Mouse (Mus musculus): ENCODE measurements around the gene Amotl2. TPM values are rescaled to one million over a fixed set of nuclear protein-coding genes. Genes with fewer than 3 reads are reported as not detected.

Amotl2 gene
- polyA plus RNA-seq, 1 experiment from 2014 or later: 33.5 TPM

- no peaks in the 10 kb centered on the region for H3K36me3 ChIP-seq (ENCODE audit: control insufficient read depth, insufficient read depth, low read length)
- H3K27ac ChIP-seq (replicated peaks in 1 of 2; ENCODE audit: control insufficient read depth in 1 of 2, insufficient read depth in 1 of 2, low read depth in 2 of 2, low read length in 2 of 2): peak overlapping the region; percentile 27 to 33; a peak in 2 of 4 replicates
- no peaks in the 10 kb centered on the region for H3K9me3 ChIP-seq (ENCODE audit: control insufficient read depth, low read length)
- peaks cover 23 to 35% of the 10 kb centered on the region in 2 experiments for H3K4me1 ChIP-seq (ENCODE audit: control insufficient read depth in 2 of 2, insufficient read depth in 2 of 2, low read length in 2 of 2)
- H3K4me3 ChIP-seq (ENCODE audit: control insufficient read depth in 1 of 2, insufficient read depth in 1 of 2, low read depth in 1 of 2, low read length in 2 of 2): no peak overlapping the region
- ATAC-seq (ENCODE audit: insufficient number of reproducible peaks, insufficient read depth, low FRiP score, low read depth): no peak
- H3K9ac ChIP-seq (ENCODE audit: low read length): no peak overlapping the region
- no peak overlapping the region for H3K4me2 ChIP-seq (ENCODE audit: low read length)
- no peaks in the 10 kb centered on the region for H3K27me3 ChIP-seq (ENCODE audit: control insufficient read depth, insufficient read depth, low read length)
- WGBS: 69% methylated on average over 3 of the region's 3 CpGs
These were observed 50.3 kb downstream of the Amotl2 start for GRCm38 (mm10) chr9:102766741-102767140.

- Histone ChIP-seq H3K4me3 (ENCODE audit: control insufficient read depth in 1 of 2, insufficient read depth in 1 of 2, low read depth in 1 of 2, low read length in 2 of 2) (no peak overlapping the region), H3K27ac (replicated peaks in 1 of 2; ENCODE audit: control insufficient read depth in 1 of 2, insufficient read depth in 1 of 2, low read depth in 2 of 2, low read length in 2 of 2) (no peak overlapping the region), H3K4me1 (ENCODE audit: control insufficient read depth in 2 of 2, insufficient read depth in 2 of 2, low read length in 2 of 2) (peaks cover 14 to 23% of the 10 kb centered on the region in 2 experiments), H3K9ac (ENCODE audit: low read length) (no peak overlapping the region), H3K36me3 (ENCODE audit: control insufficient read depth, insufficient read depth, low read length) (no peaks in the 10 kb centered on the region), H3K27me3 (ENCODE audit: control insufficient read depth, insufficient read depth, low read length) (no peaks in the 10 kb centered on the region), H3K9me3 (ENCODE audit: control insufficient read depth, low read length) (no peaks in the 10 kb centered on the region), H3K4me2 (ENCODE audit: low read length) (no peak overlapping the region)
- ATAC-seq (ENCODE audit: insufficient number of reproducible peaks, insufficient read depth, low FRiP score, low read depth): no peak
- WGBS: 76% methylated on average over 3 of the region's 3 CpGs
These were observed 52.8 kb downstream of the Amotl2 start for GRCm38 (mm10) chr9:102769257-102769656.

GRCm38 (mm10) chr9:102770190-102770589 is 53.7 kb downstream of the Amotl2 start:
- Histone ChIP-seq H3K27ac (replicated peaks in 1 of 2; ENCODE audit: control insufficient read depth in 1 of 2, insufficient read depth in 1 of 2, low read depth in 2 of 2, low read length in 2 of 2) (no peak overlapping the region), H3K4me2 (ENCODE audit: low read length) (no peak overlapping the region), H3K4me1 (ENCODE audit: control insufficient read depth in 2 of 2, insufficient read depth in 2 of 2, low read length in 2 of 2) (peaks cover 14 to 23% of the 10 kb centered on the region in 2 experiments), H3K4me3 (ENCODE audit: control insufficient read depth in 1 of 2, insufficient read depth in 1 of 2, low read depth in 1 of 2, low read length in 2 of 2) (no peak overlapping the region), H3K27me3 (ENCODE audit: control insufficient read depth, insufficient read depth, low read length) (no peaks in the 10 kb centered on the region), H3K36me3 (ENCODE audit: control insufficient read depth, insufficient read depth, low read length) (no peaks in the 10 kb centered on the region), H3K9me3 (ENCODE audit: control insufficient read depth, low read length) (no peaks in the 10 kb centered on the region), H3K9ac (ENCODE audit: low read length) (no peak overlapping the region)
- ATAC-seq (ENCODE audit: insufficient number of reproducible peaks, insufficient read depth, low FRiP score, low read depth): no peak
- WGBS: 80% methylated on average over 16 of the region's 16 CpGs

- 32% methylated on average over 21 of the region's 21 CpGs for WGBS
- H3K4me3 ChIP-seq (ENCODE audit: control insufficient read depth in 1 of 2, insufficient read depth in 1 of 2, low read depth in 1 of 2, low read length in 2 of 2): no peak overlapping the region
- H3K36me3 ChIP-seq (ENCODE audit: control insufficient read depth, insufficient read depth, low read length): no peaks in the 10 kb centered on the region
- H3K4me1 ChIP-seq (ENCODE audit: control insufficient read depth in 2 of 2, insufficient read depth in 2 of 2, low read length in 2 of 2): peaks cover 17 to 27% of the 10 kb centered on the region in 2 experiments
- no peaks in the 10 kb centered on the region for H3K27me3 ChIP-seq (ENCODE audit: control insufficient read depth, insufficient read depth, low read length)
- ATAC-seq (ENCODE audit: insufficient number of reproducible peaks, insufficient read depth, low FRiP score, low read depth): no peak
- H3K9ac ChIP-seq (ENCODE audit: low read length): peak overlapping the region; percentile 25; the same call in 1 of the 2 replicates
- H3K27ac ChIP-seq (replicated peaks in 1 of 2; ENCODE audit: control insufficient read depth in 1 of 2, insufficient read depth in 1 of 2, low read depth in 2 of 2, low read length in 2 of 2): no peak overlapping the region
- no peaks in the 10 kb centered on the region for H3K9me3 ChIP-seq (ENCODE audit: control insufficient read depth, low read length)
- H3K4me2 ChIP-seq (ENCODE audit: low read length): peak overlapping the region; percentile 46
These were observed 54.9 kb downstream of the Amotl2 start for GRCm38 (mm10) chr9:102771308-102771895.

- Histone ChIP-seq H3K9me3 (ENCODE audit: control insufficient read depth, low read length) (no peaks in the 10 kb centered on the region), H3K36me3 (ENCODE audit: control insufficient read depth, insufficient read depth, low read length) (no peaks in the 10 kb centered on the region), H3K4me3 (ENCODE audit: control insufficient read depth in 1 of 2, insufficient read depth in 1 of 2, low read depth in 1 of 2, low read length in 2 of 2) (no peak overlapping the region), H3K9ac (ENCODE audit: low read length) (no peak overlapping the region), H3K4me1 (ENCODE audit: control insufficient read depth in 2 of 2, insufficient read depth in 2 of 2, low read length in 2 of 2) (peaks cover 32 to 37% of the 10 kb centered on the region in 2 experiments), H3K4me2 (ENCODE audit: low read length) (peak overlapping the region; percentile 37), H3K27me3 (ENCODE audit: control insufficient read depth, insufficient read depth, low read length) (no peaks in the 10 kb centered on the region), H3K27ac (replicated peaks in 1 of 2; ENCODE audit: control insufficient read depth in 1 of 2, insufficient read depth in 1 of 2, low read depth in 2 of 2, low read length in 2 of 2) (peak overlapping the region; percentile 57 to 78)
- WGBS: 45% methylated on average over 18 of the region's 18 CpGs
- peak; percentile 70 for ATAC-seq (ENCODE audit: insufficient number of reproducible peaks, insufficient read depth, low FRiP score, low read depth)
These were observed 61.4 kb downstream of the Amotl2 start for GRCm38 (mm10) chr9:102777631-102778591.

GRCm38 (mm10) chr9:102779493-102779892 is 63.0 kb downstream of the Amotl2 start:
- peak; percentile 82 for ATAC-seq (ENCODE audit: insufficient number of reproducible peaks, insufficient read depth, low FRiP score, low read depth)
- Histone ChIP-seq H3K9ac (ENCODE audit: low read length) (no peak overlapping the region), H3K9me3 (ENCODE audit: control insufficient read depth, low read length) (no peaks in the 10 kb centered on the region), H3K4me1 (ENCODE audit: control insufficient read depth in 2 of 2, insufficient read depth in 2 of 2, low read length in 2 of 2) (peaks cover 43 to 51% of the 10 kb centered on the region in 2 experiments), H3K4me2 (ENCODE audit: low read length) (peak overlapping the region; percentile 9), H3K27me3 (ENCODE audit: control insufficient read depth, insufficient read depth, low read length) (no peaks in the 10 kb centered on the region), H3K36me3 (ENCODE audit: control insufficient read depth, insufficient read depth, low read length) (no peaks in the 10 kb centered on the region), H3K4me3 (ENCODE audit: control insufficient read depth in 1 of 2, insufficient read depth in 1 of 2, low read depth in 1 of 2, low read length in 2 of 2) (no peak overlapping the region), H3K27ac (replicated peaks in 1 of 2; ENCODE audit: control insufficient read depth in 1 of 2, insufficient read depth in 1 of 2, low read depth in 2 of 2, low read length in 2 of 2) (peak overlapping the region; percentile 55 to 73)
- 5% methylated on average over 15 of the region's 15 CpGs for WGBS

Data from heart, embryonic 14.5 days (tissue).